Mouse (Mus musculus) hindbrain, embryonic 11.5 days (tissue): Measurements from ENCODE around the gene Gdf15. TPM values are rescaled to one million over a fixed set of nuclear protein-coding genes. Genes with fewer than 3 reads are reported as not detected.

ENCODE experiments used
- ATAC-seq: fragments of 200-750 bp; cut with Nextera tagmentation; 2 replicates; pipeline ENCODE4 v1.8.0; 2017; ENCODE audit warnings: mild to moderate bottlenecking, moderate TSS enrichment, moderate library complexity; ENCODE audit not compliant: low FRiP score
- DNase-seq: peaks from one replicate; pipeline ENCODE4 v3.0.0-alpha.2; 2015; ENCODE audit warnings: low spot score
- H3K27ac ChIP-seq: fragments of 300-500 bp; sonication (generic); 2 replicates; pipeline ENCODE4 v1.5.1; 2014; ENCODE audit warnings: mild to moderate bottlenecking, low read depth, low read length
- H3K27me3 ChIP-seq: fragments of 300-500 bp; sonication (generic); 2 replicates; pipeline ENCODE4 v1.6.1; 2014; ENCODE audit warnings: mild to moderate bottlenecking, low read length, moderate library complexity, mixed read lengths; ENCODE audit not compliant: control insufficient read depth, insufficient read depth
- H3K36me3 ChIP-seq: fragments of 300-500 bp; sonication (generic); 2 replicates; pipeline ENCODE4 v1.6.1; 2014; ENCODE audit warnings: mild to moderate bottlenecking, low read length, moderate library complexity, mixed read lengths; ENCODE audit not compliant: control insufficient read depth, insufficient read depth
- H3K4me1 ChIP-seq: fragments of 300-500 bp; sonication (generic); replicated peaks from 2 replicates; pipeline ENCODE4 v1.6.1; 2014; ENCODE audit warnings: low read length, mixed read lengths; ENCODE audit not compliant: control insufficient read depth, insufficient read depth
- H3K4me2 ChIP-seq: fragments of 300-500 bp; sonication (generic); replicated peaks from 2 replicates; pipeline ENCODE4 v1.6.1; 2014; ENCODE audit warnings: mild to moderate bottlenecking, low read depth, low read length
- H3K4me3 ChIP-seq: fragments of 300-500 bp; sonication (generic); 2 replicates; pipeline ENCODE4 v1.5.1; 2014; ENCODE audit warnings: low read depth, low read length
- H3K9ac ChIP-seq: fragments of 300-500 bp; sonication (generic); 2 replicates; pipeline ENCODE4 v1.6.1; 2014; ENCODE audit warnings: low read depth, low read length
- H3K9me3 ChIP-seq: fragments of 300-500 bp; sonication (generic); 2 replicates; pipeline ENCODE4 v1.6.1; 2016; ENCODE audit warnings: low read length; ENCODE audit not compliant: control insufficient read depth
- WGBS: fragments of 180-500 bp; shearing (Covaris S2); extraction: QIAGEN DNeasy Blood & Tissue Kit; methylation state at CpG from one replicate; pipeline ENCODE4 v1.1.7; 2014; 5-methylcytosine and 5-hydroxymethylcytosine counted together
- polyA plus RNA-seq: library from polyadenylated mRNA; unstranded; fragments of >200 nt; fragmentation: Nextera tagmentation; extraction: Ambion mirVana; gene quantifications from 2 replicates; pipeline ENCODE4 v1.2.1, GENCODE M21; 2014

Gene Gdf15
- polyA plus RNA-seq, 1 experiment from 2014 or later, result not detected

GRCm38 (mm10) chr8:70659604-70660272 is 27.5 kb upstream of the Gdf15 start:
- DNase-seq, result peak; percentile 96
- H3K27me3 ChIP-seq, result no peaks in the 10 kb centered on the region
- peak overlapping the region; percentile 70 for H3K27ac ChIP-seq
- no peaks in the 10 kb centered on the region for H3K9me3 ChIP-seq
- peak overlapping the region; percentile 79 for H3K4me3 ChIP-seq
- peak overlapping the region; percentile 84 for H3K9ac ChIP-seq
- H3K4me2 ChIP-seq, result peak overlapping the region; percentile 56
- H3K36me3 ChIP-seq, result 0 out of 2 replicates have a peak, but pooled peaks cover under 1% of the 10 kb centered on the region
- under 1% methylated on average over 33 of the region's 44 CpGs for WGBS
- H3K4me1 ChIP-seq, result peaks cover 5% of the 10 kb centered on the region
- peak; percentile 89 for ATAC-seq

DNA sequence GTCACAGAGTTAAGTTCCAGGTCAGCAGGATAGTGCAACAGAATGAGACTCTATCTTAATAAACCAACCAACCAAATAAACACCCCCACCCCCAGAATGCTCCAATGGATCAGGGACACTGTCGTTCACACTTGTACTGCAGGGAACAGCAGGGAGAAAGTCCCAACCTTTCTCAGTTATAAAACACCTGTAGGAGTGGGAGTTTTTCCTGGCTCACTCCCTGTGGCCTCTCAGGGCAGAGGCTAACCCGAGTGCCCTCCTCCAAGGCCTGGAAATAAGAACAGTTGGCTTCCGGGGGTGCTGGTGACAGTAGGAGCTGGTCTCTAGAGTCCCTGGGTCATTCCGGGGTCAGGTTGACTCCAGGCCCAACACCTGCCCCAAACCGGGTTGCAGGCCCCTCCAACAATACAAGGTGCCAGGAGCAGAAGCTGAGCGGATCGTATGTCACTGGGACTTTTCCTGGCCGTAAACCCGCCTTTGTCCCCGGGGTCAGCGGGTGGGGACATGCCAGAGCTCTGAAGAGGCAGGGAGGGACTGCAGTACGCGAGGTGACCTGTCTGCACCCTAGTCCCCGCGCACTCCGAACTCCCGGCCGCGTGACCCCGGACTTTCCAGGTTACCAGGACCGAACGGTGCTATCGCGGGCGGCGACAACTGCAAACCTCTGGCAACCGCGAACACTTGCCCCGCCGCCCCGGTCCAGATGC is 26.8 kb upstream of the Gdf15 start:
- peak overlapping the region; percentile 56 for H3K4me2 ChIP-seq
- ATAC-seq (no peak; the same call in 1 of the 2 replicates), DNase-seq (no peak)
- H3K4me3 ChIP-seq, result peak overlapping the region; percentile 79
- peaks cover 8% of the 10 kb centered on the region for H3K4me1 ChIP-seq
- H3K36me3 ChIP-seq, result 0 out of 2 replicates have a peak, but pooled peaks cover 6% of the 10 kb centered on the region
- peak overlapping the region; percentile 84 for H3K9ac ChIP-seq
- under 1% methylated on average over 31 of the region's 31 CpGs for WGBS
- H3K27ac ChIP-seq, result peak overlapping the region; percentile 70
- no peaks in the 10 kb centered on the region for H3K27me3 ChIP-seq
- H3K9me3 ChIP-seq, result no peaks in the 10 kb centered on the region

DNA sequence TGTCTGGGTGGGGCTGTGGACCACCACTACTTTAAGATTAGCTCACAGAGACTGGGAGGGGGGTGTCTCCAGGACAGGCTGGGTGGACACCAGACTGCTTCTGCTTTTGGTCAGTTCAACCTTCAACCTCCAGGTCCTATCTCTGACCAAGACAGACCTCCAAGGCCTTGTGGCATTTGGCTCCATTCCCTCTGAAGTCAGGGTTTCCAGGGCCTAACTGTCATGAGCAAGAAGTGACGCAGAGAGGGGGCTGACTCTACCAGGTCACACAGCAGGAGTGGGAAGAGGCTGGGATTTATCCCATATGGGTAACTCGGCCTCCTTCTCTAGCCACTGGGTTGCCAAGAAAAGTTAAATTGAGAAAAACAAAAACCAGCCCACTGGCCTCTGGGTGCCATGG is 25.5 kb upstream of the Gdf15 start:
- Histone ChIP-seq H3K36me3 (0 out of 2 replicates have a peak, but pooled peaks cover 7% of the 10 kb centered on the region), H3K4me1 (peaks cover 8% of the 10 kb centered on the region), H3K4me3 (peak overlapping the region; percentile 79)

DNA sequence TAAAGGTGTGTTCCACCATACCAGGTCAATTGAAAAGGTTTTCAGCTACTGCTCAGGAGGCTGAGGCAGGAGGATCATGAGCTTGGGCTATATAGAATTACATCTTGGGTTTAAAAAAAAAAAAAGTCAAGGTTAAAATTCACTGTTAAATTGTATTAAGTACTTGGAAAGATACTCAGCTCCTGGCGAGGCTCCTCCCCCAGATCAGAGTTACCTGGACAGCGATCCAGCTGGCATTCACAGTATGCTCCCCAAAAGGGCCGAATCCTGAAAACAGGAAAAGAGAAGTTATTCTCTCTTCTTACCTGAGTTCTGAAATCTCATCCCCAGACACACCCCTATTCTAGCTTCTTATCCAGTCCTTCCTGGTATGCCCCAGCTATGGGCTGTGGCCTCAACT is 25.0 kb upstream of the Gdf15 start:
- Histone ChIP-seq H3K9ac (peak overlapping the region; percentile 84), H3K4me1 (peaks cover 8% of the 10 kb centered on the region)

More for the DNA sequence above, 25.5 kb upstream of the Gdf15 start:
- Histone ChIP-seq H3K9me3 (no peaks in the 10 kb centered on the region), H3K27ac (peak overlapping the region; percentile 98), H3K27me3 (no peaks in the 10 kb centered on the region), H3K4me2 (peak overlapping the region; percentile 56), H3K9ac (peak overlapping the region; percentile 84)
- no peak for ATAC-seq
- no peak for DNase-seq
- WGBS, result 71% methylated on average over 2 of the region's 2 CpGs

GRCm38 (mm10) chr8:70656193-70656790 is 24.0 kb upstream of the Gdf15 start:
- ATAC-seq (peak; percentile 60), DNase-seq (peak; percentile 82)
- H3K4me1 ChIP-seq, result peaks cover 8% of the 10 kb centered on the region

More for the DNA sequence above, 25.0 kb upstream of the Gdf15 start:
- no peak for DNase-seq
- Histone ChIP-seq H3K27ac (peak overlapping the region; percentile 98), H3K27me3 (no peaks in the 10 kb centered on the region), H3K4me2 (peak overlapping the region; percentile 56), H3K9me3 (no peaks in the 10 kb centered on the region), H3K4me3 (peak overlapping the region; percentile 79; the same call in 1 of the 2 replicates), H3K36me3 (0 out of 2 replicates have a peak, but pooled peaks cover 7% of the 10 kb centered on the region)
- ATAC-seq, result no peak
- WGBS, result 98% methylated on average over 3 of the region's 3 CpGs

GRCm38 (mm10) chr8:70655469-70655868 is 23.2 kb upstream of the Gdf15 start:
- peak overlapping the region; percentile 98 for H3K27ac ChIP-seq
- H3K9ac ChIP-seq, result peak overlapping the region; percentile 49
- H3K4me2 ChIP-seq, result no peak overlapping the region; the same call in 1 of the 2 replicates
- no peaks in the 10 kb centered on the region for H3K9me3 ChIP-seq
- H3K27me3 ChIP-seq, result no peaks in the 10 kb centered on the region
- peaks cover 9% of the 10 kb centered on the region; the same call in 1 of the 2 replicates for H3K36me3 ChIP-seq
- H3K4me1 ChIP-seq, result peaks cover 8% of the 10 kb centered on the region
- DNase-seq (peak; percentile 65), ATAC-seq (no peak)
- WGBS, result 23% methylated on average over 2 of the region's 2 CpGs
- H3K4me3 ChIP-seq, result no peak overlapping the region

More at GRCm38 (mm10) chr8:70656193-70656790, 24.0 kb upstream of the Gdf15 start:
- Histone ChIP-seq H3K36me3 (0 out of 2 replicates have a peak, but pooled peaks cover 7% of the 10 kb centered on the region), H3K27me3 (no peaks in the 10 kb centered on the region), H3K4me2 (peak overlapping the region; percentile 8), H3K4me3 (no peak overlapping the region), H3K27ac (peak overlapping the region; percentile 98), H3K9ac (peak overlapping the region; percentile 84), H3K9me3 (no peaks in the 10 kb centered on the region)
- WGBS, result 25% methylated on average over 13 of the region's 13 CpGs

DNA sequence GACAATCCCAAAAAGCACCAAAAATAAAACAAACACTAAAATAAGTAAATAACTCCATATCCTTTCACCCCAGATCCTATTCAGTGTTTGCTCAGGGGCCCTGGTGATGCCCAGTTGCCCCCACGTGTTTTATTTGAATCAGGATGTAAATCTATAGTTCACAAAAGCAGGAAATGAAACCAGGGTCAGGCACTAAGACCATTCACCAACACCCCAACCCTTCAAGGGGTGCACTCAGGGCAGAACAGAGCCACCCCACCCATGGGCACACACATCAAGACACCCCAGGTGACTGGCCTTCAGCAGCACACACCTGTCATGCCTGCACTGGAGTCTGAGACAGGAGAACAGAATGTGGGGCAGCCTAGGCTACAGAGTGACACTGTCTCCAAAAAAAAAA is 21.9 kb upstream of the Gdf15 start:
- DNase-seq, result no peak
- Histone ChIP-seq H3K36me3 (peaks cover 15% of the 10 kb centered on the region; the same call in 1 of the 2 replicates), H3K9ac (no peak overlapping the region), H3K9me3 (no peaks in the 10 kb centered on the region), H3K27me3 (no peaks in the 10 kb centered on the region), H3K27ac (peak overlapping the region; percentile 98), H3K4me2 (no peak overlapping the region), H3K4me1 (peaks cover 8% of the 10 kb centered on the region), H3K4me3 (no peak overlapping the region)
- 68% methylated on average over 1 of the region's 1 CpGs for WGBS
- no peak for ATAC-seq

DNA sequence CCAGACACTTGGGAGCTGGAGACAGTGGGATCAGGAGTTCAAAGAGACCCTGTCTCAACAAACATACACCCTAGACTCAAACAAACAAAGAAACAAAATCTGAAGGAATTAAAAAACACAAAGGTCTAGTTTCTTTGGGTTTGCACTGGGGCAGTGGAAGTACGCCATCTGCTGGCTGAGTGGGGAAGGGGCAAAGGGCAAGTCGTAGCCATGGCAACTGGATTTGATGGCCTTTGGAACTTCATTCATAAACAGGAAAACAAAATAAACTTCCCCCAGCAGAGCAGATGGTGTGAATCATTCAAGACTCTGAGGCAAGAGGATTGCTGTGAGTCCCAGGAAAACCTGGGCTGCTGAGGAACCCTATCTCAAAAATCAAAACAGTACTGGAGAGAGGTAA is 21.0 kb upstream of the Gdf15 start:
- Histone ChIP-seq H3K27me3 (no peaks in the 10 kb centered on the region), H3K9me3 (no peaks in the 10 kb centered on the region), H3K4me2 (no peak overlapping the region), H3K4me3 (no peak overlapping the region), H3K36me3 (peaks cover 15% of the 10 kb centered on the region; the same call in 1 of the 2 replicates), H3K9ac (no peak overlapping the region), H3K4me1 (peaks cover 8% of the 10 kb centered on the region), H3K27ac (no peak overlapping the region)
- no peak for ATAC-seq
- 55% methylated on average over 2 of the region's 2 CpGs for WGBS
- DNase-seq, result peak; percentile 63
